In the genomic region with DNA sequence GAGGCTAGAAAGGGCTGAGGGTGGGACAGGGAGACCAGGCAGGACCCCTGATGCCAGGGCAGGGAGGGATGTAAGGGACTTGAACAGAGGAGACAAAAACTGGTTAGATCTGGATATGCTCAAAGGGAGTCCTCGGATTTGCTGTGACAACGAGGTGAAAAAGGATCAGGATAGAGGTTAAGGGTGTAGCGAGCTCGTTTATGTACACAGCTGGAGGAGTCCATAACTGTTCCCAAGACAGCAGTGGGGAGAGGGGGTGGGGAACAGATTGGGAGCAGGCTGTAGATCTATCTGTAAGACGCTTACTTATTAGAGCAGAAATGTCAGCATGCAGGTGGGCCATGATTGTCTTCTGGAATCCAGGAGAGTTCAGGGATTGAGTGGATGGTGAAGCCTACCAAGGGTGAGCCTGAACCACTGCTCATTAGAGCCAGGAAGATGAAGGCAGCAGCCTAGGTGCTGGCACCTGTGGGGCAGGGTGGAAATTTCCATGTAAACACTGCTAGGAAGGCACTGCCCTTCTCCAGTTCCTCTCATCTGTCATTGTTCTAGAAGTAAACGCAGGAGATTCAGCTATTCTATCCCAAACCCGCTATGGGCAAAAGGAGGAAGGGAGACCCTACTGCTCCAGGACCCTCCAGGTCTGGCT, we compare ENCODE assay signal across 20 mouse cellular contexts.
DNase-seq lines count a peak whose midpoint lies in the region; ATAC-seq and TF ChIP-seq lines count a peak whose summit lies in the region.
"Had no signal": no experiment of that assay in that cellular context is flagged by ENCODE, and none has a peak within 500 bp of the region (broad histone marks: within the 10 kb centered on the region; RNA-seq: fewer than 3 reads in every experiment).

No protein-coding gene starts in this region.

- no peak overlapping the region for H3K4me3 ChIP-seq in heart, embryonic 10.5 days
- no peak overlapping the region for H3K4me3 ChIP-seq in intestine, embryonic 14.5 days (ENCODE audit: low read depth, low read length)
- H3K4me3 ChIP-seq in intestine, postnatal 0 days (ENCODE audit: low read depth, low read length) = no peak overlapping the region
- no peak overlapping the region for H3K4me3 ChIP-seq in lung, embryonic 14.5 days (ENCODE audit: low read depth, low read length)
- H3K4me3 ChIP-seq in stomach, embryonic 15.5 days (replicated peaks) = no peak overlapping the region
- no peak overlapping the region for H3K4me3 ChIP-seq in hindbrain, embryonic 12.5 days
- H3K4me3 ChIP-seq: hindbrain, embryonic 10.5 days; lung, embryonic 15.5 days; megakaryocyte, embryonic 14.5 days had no signal

- H3K9ac ChIP-seq in intestine, embryonic 14.5 days (ENCODE audit: low read length) = no peak overlapping the region
- H3K9ac ChIP-seq in intestine, postnatal 0 days (ENCODE audit: low read depth, low read length) = no peak overlapping the region
- no peak overlapping the region for H3K9ac ChIP-seq in lung, embryonic 14.5 days
- H3K9ac ChIP-seq in stomach, embryonic 15.5 days = no peak overlapping the region
- no peak overlapping the region for H3K9ac ChIP-seq in hindbrain, embryonic 12.5 days
- H3K9ac ChIP-seq: lung, embryonic 15.5 days had no signal

- DNase-seq in heart, embryonic 10.5 days (ENCODE audit: low spot score) = no peak
- no peak for DNase-seq in heart, postnatal 10 days
- no peak for DNase-seq in intestine, embryonic 14.5 days (ENCODE audit: low spot score)
- no peak for DNase-seq in lung, embryonic 14.5 days
- DNase-seq in lung, postnatal 10 days = no peak
- DNase-seq: adrenal gland, postnatal 14 days; B cell, adult 2 months; cerebellum, postnatal 10 days; embryo, embryonic 11 days; gastrocnemius, postnatal 25 days; right cerebral cortex, adult 18-20 months; thymus, postnatal 14 days had no signal

- no peaks in the 10 kb centered on the region for H3K27me3 ChIP-seq in heart, embryonic 10.5 days (ENCODE audit: insufficient read depth, poor library complexity, severe bottlenecking)
- H3K27me3 ChIP-seq in intestine, embryonic 14.5 days (replicated peaks; ENCODE audit: control insufficient read depth, insufficient read depth, low read length) = no peaks in the 10 kb centered on the region
- H3K27me3 ChIP-seq in intestine, postnatal 0 days (replicated peaks; ENCODE audit: control insufficient read depth, insufficient read depth, low read length) = no peaks in the 10 kb centered on the region
- H3K27me3 ChIP-seq in lung, embryonic 14.5 days (ENCODE audit: insufficient read depth, low read length) = no peaks in the 10 kb centered on the region
- H3K27me3 ChIP-seq in stomach, embryonic 15.5 days (replicated peaks) = no peaks in the 10 kb centered on the region
- H3K27me3 ChIP-seq in hindbrain, embryonic 12.5 days = no peaks in the 10 kb centered on the region
- H3K27me3 ChIP-seq: lung, embryonic 15.5 days had no signal

- H3K36me3 ChIP-seq in heart, embryonic 10.5 days = peaks cover 22% of the 10 kb centered on the region; the same call in 1 of the 2 replicates
- no peaks in the 10 kb centered on the region for H3K36me3 ChIP-seq in intestine, embryonic 14.5 days (ENCODE audit: control insufficient read depth, insufficient read depth, low read length)
- no peaks in the 10 kb centered on the region for H3K36me3 ChIP-seq in intestine, postnatal 0 days (ENCODE audit: control insufficient read depth, insufficient read depth)
- H3K36me3 ChIP-seq in lung, embryonic 14.5 days (ENCODE audit: insufficient read depth) = no peaks in the 10 kb centered on the region
- no peaks in the 10 kb centered on the region for H3K36me3 ChIP-seq in stomach, embryonic 15.5 days
- no peaks in the 10 kb centered on the region for H3K36me3 ChIP-seq in hindbrain, embryonic 12.5 days
- H3K36me3 ChIP-seq: hindbrain, embryonic 10.5 days; lung, embryonic 15.5 days had no signal

- TF ChIP-seq CTCF in intestine, postnatal 0 days (IDR thresholded peaks at IDR 0.05; ENCODE audit: low read depth) = no peak
- TF ChIP-seq CTCF in lung, embryonic 14.5 days (IDR thresholded peaks at IDR 0.05; ENCODE audit: low read depth) = no peak

- 66% methylated on average over 7 of the region's 7 CpGs for WGBS in heart, embryonic 10.5 days
- WGBS in intestine, embryonic 14.5 days = 39% methylated on average over 7 of the region's 7 CpGs
- 42% methylated on average over 6 of the region's 7 CpGs for WGBS in intestine, postnatal 0 days
- WGBS in lung, embryonic 14.5 days = 37% methylated on average over 7 of the region's 7 CpGs
- WGBS in stomach, embryonic 15.5 days = 32% methylated on average over 7 of the region's 7 CpGs
- WGBS in hindbrain, embryonic 12.5 days = 69% methylated on average over 7 of the region's 7 CpGs

- H3K9me3 ChIP-seq in heart, embryonic 10.5 days = no peaks in the 10 kb centered on the region
- no peaks in the 10 kb centered on the region for H3K9me3 ChIP-seq in intestine, embryonic 14.5 days (ENCODE audit: control insufficient read depth, low read length)
- no peaks in the 10 kb centered on the region for H3K9me3 ChIP-seq in intestine, postnatal 0 days (ENCODE audit: control insufficient read depth)
- H3K9me3 ChIP-seq in lung, embryonic 14.5 days (ENCODE audit: low read depth, low read length) = no peaks in the 10 kb centered on the region
- no peaks in the 10 kb centered on the region for H3K9me3 ChIP-seq in stomach, embryonic 15.5 days
- no peaks in the 10 kb centered on the region for H3K9me3 ChIP-seq in hindbrain, embryonic 12.5 days (replicated peaks)
- H3K9me3 ChIP-seq: hindbrain, embryonic 10.5 days; lung, embryonic 15.5 days; megakaryocyte, embryonic 14.5 days had no signal

- intact Hi-C loops in heart, postnatal 10 days (cut with DNase I) = no loop called here

- no peak overlapping the region for H3K4me2 ChIP-seq in intestine, embryonic 14.5 days (ENCODE audit: low read length)
- no peak overlapping the region for H3K4me2 ChIP-seq in intestine, postnatal 0 days (replicated peaks; ENCODE audit: low read depth)
- H3K4me2 ChIP-seq in lung, embryonic 14.5 days = no peak overlapping the region
- no peak overlapping the region for H3K4me2 ChIP-seq in stomach, embryonic 15.5 days
- H3K4me2 ChIP-seq in hindbrain, embryonic 12.5 days (replicated peaks) = no peak overlapping the region
- H3K4me2 ChIP-seq: liver, embryonic 11.5 days; lung, embryonic 15.5 days had no signal

- H3K4me1 ChIP-seq in heart, embryonic 10.5 days = peaks cover 81% of the 10 kb centered on the region
- H3K4me1 ChIP-seq in intestine, embryonic 14.5 days (replicated peaks; ENCODE audit: control insufficient read depth, insufficient read depth, low read length) = peaks cover 13% of the 10 kb centered on the region
- H3K4me1 ChIP-seq in intestine, postnatal 0 days (replicated peaks; ENCODE audit: control insufficient read depth, insufficient read depth, low read length) = no peaks in the 10 kb centered on the region
- peaks cover 14% of the 10 kb centered on the region for H3K4me1 ChIP-seq in lung, embryonic 14.5 days (ENCODE audit: insufficient read depth)
- H3K4me1 ChIP-seq in stomach, embryonic 15.5 days = peaks cover 9% of the 10 kb centered on the region; the same call in 1 of the 2 replicates
- no peaks in the 10 kb centered on the region for H3K4me1 ChIP-seq in hindbrain, embryonic 12.5 days
- H3K4me1 ChIP-seq: megakaryocyte, embryonic 14.5 days had no signal

- peak overlapping the region; percentile 88 for H3K27ac ChIP-seq in heart, embryonic 10.5 days
- H3K27ac ChIP-seq in intestine, embryonic 14.5 days (ENCODE audit: low read depth) = no peak overlapping the region
- no peak overlapping the region for H3K27ac ChIP-seq in intestine, postnatal 0 days (ENCODE audit: low read depth, low read length)
- H3K27ac ChIP-seq in lung, embryonic 14.5 days (ENCODE audit: low read depth) = peak overlapping the region; percentile 28; the same call in 1 of the 2 replicates
- H3K27ac ChIP-seq in stomach, embryonic 15.5 days = peak overlapping the region; percentile 63; the same call in 1 of the 2 replicates
- no peak overlapping the region for H3K27ac ChIP-seq in hindbrain, embryonic 12.5 days
- H3K27ac ChIP-seq: hindbrain, embryonic 10.5 days; lung, embryonic 15.5 days had no signal

- 0 out of 2 replicates have a peak, but pooled peaks have one; percentile 32 for ATAC-seq in intestine, embryonic 14.5 days (replicated peaks; ENCODE audit: low FRiP score, low TSS enrichment, low read depth)
- no peak for ATAC-seq in intestine, postnatal 0 days
- ATAC-seq in lung, embryonic 14.5 days (ENCODE audit: insufficient read depth) = no peak
- peak; percentile 64; the same call in 1 of the 2 replicates for ATAC-seq in stomach, embryonic 15.5 days (ENCODE audit: insufficient read depth, low FRiP score, low read depth)
- no peak for ATAC-seq in hindbrain, embryonic 12.5 days (ENCODE audit: low FRiP score)
- ATAC-seq: activated CD4-positive, CD25-positive, alpha-beta regulatory T cell, adult 4 months had no signal

Comparison
In these comparisons a context has a peak if more than half of its experiments do, and no peak if none do; other contexts are left out.
1. ATAC-seq: peak in intestine, embryonic 14.5 days (single experiment) and stomach, embryonic 15.5 days (single experiment); none in intestine, postnatal 0 days (single experiment), lung, embryonic 14.5 days (single experiment) and hindbrain, embryonic 12.5 days (single experiment).
2. H3K27ac ChIP-seq: peak in heart, embryonic 10.5 days (single experiment), lung, embryonic 14.5 days (single experiment) and stomach, embryonic 15.5 days (single experiment); none in intestine, embryonic 14.5 days (single experiment), intestine, postnatal 0 days (single experiment) and hindbrain, embryonic 12.5 days (single experiment).